Mouse (Mus musculus) megakaryocyte, embryonic 14.5 days (primary cell): ENCODE measurements around the gene Itm2c. TPM values are rescaled to one million over a fixed set of nuclear protein-coding genes. Genes with fewer than 3 reads are reported as not detected.

Experiments used
- H3K27me3 ChIP-seq: replicated peaks from 2 replicates; pipeline ENCODE3; 2012; ENCODE audit warnings: inconsistent platforms
- H3K36me3 ChIP-seq: replicated peaks from 2 replicates; pipeline ENCODE3; 2012; ENCODE audit warnings: low read length, inconsistent platforms, mixed read lengths
- H3K4me1 ChIP-seq: 2 replicates; pipeline ENCODE4 v1.6.1; 2012; ENCODE audit warnings: inconsistent platforms
- H3K4me3 ChIP-seq: replicated peaks from 2 replicates; pipeline ENCODE3; 2012; ENCODE audit warnings: moderate library complexity, mild to moderate bottlenecking, inconsistent platforms
- H3K9me3 ChIP-seq: 2 replicates; pipeline ENCODE4 v1.6.1; 2012; ENCODE audit warnings: inconsistent platforms
- FLI1 ChIP-seq: IDR thresholded peaks from 2 replicates; pipeline ENCODE4 v1.6.1; 2012; ENCODE audit warnings: low read length, inconsistent platforms, mixed read lengths
- GATA1 ChIP-seq: IDR thresholded peaks from 3 replicates; pipeline ENCODE4 v1.6.1; 2012; ENCODE audit warnings: mixed read lengths, low read length, inconsistent platforms, borderline replicate concordance
- polyA plus RNA-seq: library from polyadenylated mRNA; stranded (reverse); fragments of >175 nt; gene quantifications from 2 replicates; pipeline ENCODE4 v1.2.3, GENCODE M21; 2012; ENCODE audit warnings: low replicate concordance; ENCODE audit not compliant: insufficient read depth

Itm2c gene
- polyA plus RNA-seq, 1 experiment: 50.2 TPM

- H3K9me3 ChIP-seq: peaks cover 17% of the 10 kb centered on the region
- no peaks in the 10 kb centered on the region for H3K36me3 ChIP-seq
- H3K27me3 ChIP-seq: peaks cover 22% of the 10 kb centered on the region
- H3K4me3 ChIP-seq: no peak overlapping the region
- peaks cover 17% of the 10 kb centered on the region for H3K4me1 ChIP-seq
- TF ChIP-seq GATA1 (no peak), FLI1 (no peak)
These were observed 22.9 kb downstream of the Itm2c start for GRCm38 (mm10) chr1:85916830-85917450.

DNA sequence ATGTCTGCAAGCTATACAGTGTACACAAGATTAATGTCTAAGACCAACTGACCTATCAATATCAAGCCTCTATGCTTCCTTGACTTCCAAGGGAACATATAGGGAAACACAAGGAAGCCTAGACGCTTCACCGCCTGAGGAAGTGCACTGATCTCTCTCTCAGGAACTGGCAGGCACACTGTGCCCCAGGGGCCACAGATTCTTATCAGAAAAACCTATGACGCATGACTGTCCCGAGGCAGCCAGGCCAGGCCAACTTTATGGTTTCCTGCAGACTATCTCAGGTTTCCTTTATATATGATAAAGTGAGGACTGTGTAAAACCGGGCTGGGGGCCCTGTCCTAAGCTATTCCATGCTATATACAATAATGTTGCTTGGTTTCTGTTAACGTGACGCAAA lies 25.5 kb downstream of the Itm2c start:
- peaks cover 36% of the 10 kb centered on the region for H3K27me3 ChIP-seq
- TF ChIP-seq GATA1 (no peak), FLI1 (no peak)

GRCm38 (mm10) chr1:85921725-85922124 lies 27.6 kb downstream of the Itm2c start:
- H3K4me1 ChIP-seq: peaks cover 4% of the 10 kb centered on the region; the same call in 1 of the 2 replicates

More for the DNA sequence above, 25.5 kb downstream of the Itm2c start:
- Histone ChIP-seq H3K4me1 (peaks cover 4% of the 10 kb centered on the region; the same call in 1 of the 2 replicates), H3K4me3 (no peak overlapping the region), H3K36me3 (no peaks in the 10 kb centered on the region), H3K9me3 (peaks cover 17% of the 10 kb centered on the region)

DNA sequence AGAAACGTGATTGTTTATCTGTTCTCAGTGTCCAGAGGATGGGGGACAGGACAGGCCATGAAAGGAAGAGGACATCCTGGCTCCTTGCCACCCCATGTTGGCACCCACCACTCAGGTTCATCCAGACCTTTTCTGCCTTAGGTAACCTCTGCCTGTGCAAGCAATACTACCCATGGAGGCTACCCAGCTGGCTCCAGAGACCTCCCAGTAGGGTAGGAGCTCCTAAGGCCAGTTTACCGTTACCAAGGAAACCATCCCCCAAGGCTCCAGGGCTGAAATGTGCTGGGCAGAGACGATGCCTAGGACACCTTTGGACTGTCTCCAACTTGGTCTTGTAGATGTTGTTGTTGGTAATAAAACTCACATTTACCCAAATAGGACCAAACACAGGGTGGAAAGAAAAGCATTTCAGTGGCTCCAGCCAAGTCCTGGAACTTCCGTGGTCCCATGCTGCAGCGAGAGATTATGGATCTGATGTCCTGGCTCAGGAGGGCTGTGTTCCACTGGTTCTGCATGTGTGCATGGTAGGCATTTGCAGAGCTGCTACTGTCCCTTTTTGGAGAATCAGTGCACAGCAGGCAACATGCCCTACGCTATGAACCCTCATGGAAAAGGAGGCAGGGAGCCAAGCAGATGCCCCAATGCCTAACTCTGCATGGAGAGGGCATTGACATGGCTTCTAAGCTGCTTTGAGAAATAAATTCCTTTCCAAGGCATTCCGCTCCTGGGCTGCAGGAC lies 28.2 kb downstream of the Itm2c start:
- Histone ChIP-seq H3K4me1 (peaks cover 4% of the 10 kb centered on the region; the same call in 1 of the 2 replicates), H3K9me3 (peaks cover 21% of the 10 kb centered on the region), H3K4me3 (no peak overlapping the region), H3K27me3 (peaks cover 43% of the 10 kb centered on the region), H3K36me3 (no peaks in the 10 kb centered on the region)
- TF ChIP-seq FLI1 (no peak), GATA1 (no peak)

More at GRCm38 (mm10) chr1:85921725-85922124, 27.6 kb downstream of the Itm2c start:
- H3K36me3 ChIP-seq: no peaks in the 10 kb centered on the region
- no peak for TF ChIP-seq GATA1
- no peak for TF ChIP-seq FLI1
- peaks cover 21% of the 10 kb centered on the region for H3K9me3 ChIP-seq
- H3K27me3 ChIP-seq: peaks cover 48% of the 10 kb centered on the region
- no peak overlapping the region for H3K4me3 ChIP-seq

- Histone ChIP-seq H3K36me3 (no peaks in the 10 kb centered on the region), H3K4me3 (no peak overlapping the region), H3K27me3 (peaks cover 46% of the 10 kb centered on the region), H3K9me3 (peaks cover 21% of the 10 kb centered on the region), H3K4me1 (peaks cover 4% of the 10 kb centered on the region; the same call in 1 of the 2 replicates)
- TF ChIP-seq FLI1 (no peak), GATA1 (no peak)
These were observed 28.8 kb downstream of the Itm2c start for GRCm38 (mm10) chr1:85922865-85923211.

GRCm38 (mm10) chr1:85925183-85925582 lies 31.1 kb downstream of the Itm2c start:
- no peak for TF ChIP-seq FLI1
- Histone ChIP-seq H3K9me3 (peaks cover 11% of the 10 kb centered on the region), H3K4me3 (no peak overlapping the region), H3K27me3 (peaks cover 54% of the 10 kb centered on the region), H3K36me3 (no peaks in the 10 kb centered on the region), H3K4me1 (no peaks in the 10 kb centered on the region)

DNA sequence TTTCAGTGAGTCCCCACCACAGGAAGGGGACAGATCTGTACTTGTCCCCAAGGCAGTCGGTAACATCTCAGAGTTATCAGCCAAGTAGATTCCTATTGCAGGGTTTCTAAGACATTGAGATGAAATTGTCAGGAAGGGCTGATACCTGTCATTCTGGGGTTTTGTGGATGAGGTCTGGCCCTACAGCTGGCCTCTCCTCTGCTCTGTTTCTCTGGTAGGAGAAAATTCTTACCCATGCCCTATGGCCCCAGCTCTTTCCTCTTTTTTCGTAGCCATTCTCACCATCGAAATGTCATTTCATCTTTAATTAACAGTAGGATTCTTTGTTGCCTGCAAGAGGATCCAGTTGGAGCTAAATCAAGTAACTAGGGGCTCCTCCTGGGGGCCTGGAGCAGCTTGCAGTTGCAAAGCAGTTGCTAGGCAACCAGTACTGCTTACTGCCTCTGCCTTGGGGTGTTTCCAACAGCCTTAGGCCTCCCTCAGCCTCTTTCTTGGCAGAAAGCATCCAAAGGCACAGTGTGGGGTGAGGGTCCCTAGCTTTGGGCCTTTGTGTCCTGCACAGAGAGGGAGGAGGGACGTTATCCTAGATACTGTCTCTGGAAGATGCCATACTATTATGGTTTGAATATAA lies 34.1 kb downstream of the Itm2c start, which contains the start of gene 4933407L21Rik:
4933407L21Rik (plus strand) TSS at position 427 of the 631 bp plus-strand sequence.
- TF ChIP-seq GATA1: no peak
- no peak for TF ChIP-seq FLI1
- H3K4me1 ChIP-seq: peaks cover under 1% of the 10 kb centered on the region; the same call in 1 of the 2 replicates
- H3K36me3 ChIP-seq: no peaks in the 10 kb centered on the region
- H3K9me3 ChIP-seq: peaks cover 4% of the 10 kb centered on the region
- peaks cover 55% of the 10 kb centered on the region for H3K27me3 ChIP-seq
- H3K4me3 ChIP-seq: no peak within 1 kb of the TSS

GRCm38 (mm10) chr1:85928688-85929065 lies 34.6 kb downstream of the Itm2c start:
- no peaks in the 10 kb centered on the region for H3K36me3 ChIP-seq
- TF ChIP-seq GATA1 (no peak), FLI1 (no peak)
- H3K9me3 ChIP-seq: peaks cover 4% of the 10 kb centered on the region
- H3K4me1 ChIP-seq: peaks cover 6% of the 10 kb centered on the region
- H3K27me3 ChIP-seq: peaks cover 57% of the 10 kb centered on the region
- H3K4me3 ChIP-seq: no peak overlapping the region

- TF ChIP-seq FLI1 (no peak), GATA1 (no peak)
- H3K36me3 ChIP-seq: no peaks in the 10 kb centered on the region
- H3K4me3 ChIP-seq: no peak overlapping the region
- H3K9me3 ChIP-seq: peaks cover 4% of the 10 kb centered on the region
- peaks cover 63% of the 10 kb centered on the region for H3K27me3 ChIP-seq
- H3K4me1 ChIP-seq: peaks cover 11% of the 10 kb centered on the region
These were observed 35.3 kb downstream of the Itm2c start for GRCm38 (mm10) chr1:85929406-85929805.

- no peaks in the 10 kb centered on the region for H3K36me3 ChIP-seq
- TF ChIP-seq GATA1 (no peak), FLI1 (no peak)
- peaks cover 11% of the 10 kb centered on the region for H3K4me1 ChIP-seq
- peaks cover 66% of the 10 kb centered on the region for H3K27me3 ChIP-seq
- no peak overlapping the region for H3K4me3 ChIP-seq
- peaks cover under 1% of the 10 kb centered on the region for H3K9me3 ChIP-seq
These were observed 37.1 kb downstream of the Itm2c start for GRCm38 (mm10) chr1:85931170-85931569.
